Mouse (Mus musculus) brain, embryonic 14.5 days (tissue): ENCODE data around the gene Apobec2.

Source experiments
- CTCF ChIP-seq: fragments of 200-500 bp; IDR thresholded peaks from 2 replicates; pipeline ENCODE4 v1.5.1; 2012; ENCODE audit warnings: inconsistent platforms, mild to moderate bottlenecking, moderate library complexity, borderline replicate concordance; ENCODE audit not compliant: insufficient read depth, insufficient read length; ENCODE audit errors: extremely low read depth
- POLR2A ChIP-seq: fragments of 200-500 bp; IDR thresholded peaks from 2 replicates; pipeline ENCODE4 v1.6.1; 2012; ENCODE audit warnings: mild to moderate bottlenecking, inconsistent platforms, borderline replicate concordance; ENCODE audit not compliant: poor library complexity, insufficient read depth, insufficient read length, severe bottlenecking; ENCODE audit errors: extremely low read depth

DNA sequence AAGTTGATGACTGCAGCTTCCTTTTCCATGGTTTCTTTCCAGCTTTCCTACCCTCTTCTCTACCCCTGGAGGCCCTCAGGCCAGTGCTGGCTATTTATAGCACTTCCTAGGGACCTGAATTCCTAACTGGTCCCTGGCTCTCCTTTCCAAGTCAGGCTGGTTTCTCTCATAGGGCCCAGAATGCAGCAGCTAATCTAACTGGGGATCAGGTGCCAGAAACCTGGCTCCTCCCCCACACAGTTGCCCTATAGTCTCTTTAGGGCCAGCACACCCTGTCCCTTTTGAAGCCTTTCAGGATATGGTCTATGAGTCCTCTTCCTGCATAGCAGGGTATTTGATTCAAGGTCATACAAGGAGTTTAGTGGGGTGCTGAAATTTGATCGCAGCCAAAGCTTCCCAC is 3.8 kb upstream of the Apobec2 start:
- TF ChIP-seq POLR2A, result no peak
- TF ChIP-seq CTCF, result no peak
